Mouse (Mus musculus) gonadal fat pad, adult 2 months (tissue): ENCODE data around the gene Ptchd4. TPM values are rescaled to one million over a fixed set of nuclear protein-coding genes. Genes with fewer than 3 reads are reported as not detected.

Experiments
- DNase-seq: peaks from one replicate; pipeline ENCODE4 v3.0.0-alpha.2; 2012; ENCODE audit warnings: low read depth
- polyA plus RNA-seq: library from polyadenylated mRNA; depleted of rRNA; stranded (reverse); fragments of >200 nt; gene quantifications from 2 replicates; pipeline ENCODE4 v1.2.3, GENCODE M21; 2012

Gene Ptchd4
- polyA plus RNA-seq, 1 experiment, result 0.65 TPM

- DNase-seq, result no peak
Observed at GRCm38 (mm10) chr17:42427961-42428360, 112.2 kb downstream of the Ptchd4 start.

GRCm38 (mm10) chr17:42430380-42430779 lies 114.6 kb downstream of the Ptchd4 start:
- DNase-seq, result no peak

- DNase-seq, result no peak
Observed at GRCm38 (mm10) chr17:42452235-42452634, 136.5 kb downstream of the Ptchd4 start.

GRCm38 (mm10) chr17:42456441-42456840 lies 140.7 kb downstream of the Ptchd4 start:
- DNase-seq, result no peak

- no peak for DNase-seq
Observed at GRCm38 (mm10) chr17:42462726-42463125, 147.0 kb downstream of the Ptchd4 start.

GRCm38 (mm10) chr17:42480173-42480991 lies 164.6 kb downstream of the Ptchd4 start:
- DNase-seq, result peak; percentile 42

GRCm38 (mm10) chr17:42509356-42510262 lies 193.9 kb downstream of the Ptchd4 start:
- DNase-seq, result no peak

GRCm38 (mm10) chr17:42530147-42530546 lies 214.4 kb downstream of the Ptchd4 start:
- no peak for DNase-seq

GRCm38 (mm10) chr17:42549578-42549977 lies 233.8 kb downstream of the Ptchd4 start:
- DNase-seq, result no peak
